In the genomic region with DNA sequence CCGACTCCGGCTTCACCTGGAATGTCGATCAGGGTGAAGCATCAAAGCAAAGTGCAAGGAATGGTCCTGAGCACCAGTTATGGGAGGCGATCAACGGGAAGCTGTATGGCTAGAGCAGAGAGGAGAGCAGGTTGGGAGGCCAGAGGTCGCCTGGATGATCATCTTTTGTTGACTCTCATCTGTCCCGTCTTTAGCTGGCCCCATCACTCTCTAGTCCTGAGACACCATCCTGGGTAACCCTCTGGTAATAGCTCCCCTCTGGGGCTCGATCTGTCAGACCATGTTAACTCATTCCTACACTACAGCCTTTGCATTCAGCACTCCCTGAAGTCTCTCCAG, we compare ENCODE assay signal across 10 mouse cellular contexts. TPM values are rescaled to one million over a fixed set of nuclear protein-coding genes. Genes with fewer than 3 reads are reported as not detected.
A peak's percentile ranks its signal among the peaks of the same experiment; 100 is the strongest.
DNase-seq lines count a peak whose midpoint lies in the region; ATAC-seq and TF ChIP-seq lines count a peak whose summit lies in the region.
"Had no signal": no experiment of that assay in that cellular context is flagged by ENCODE, and none has a peak within 500 bp of the region (broad histone marks: within the 10 kb centered on the region; RNA-seq: fewer than 3 reads in every experiment).

No protein-coding gene starts in this region.

- no peak for TF ChIP-seq CTCF in forebrain, postnatal 0 days (IDR thresholded peaks at IDR 0.05; ENCODE audit: low read depth)

- 79% methylated on average over 8 of the region's 8 CpGs for WGBS in hindbrain, embryonic 11.5 days
- 83% methylated on average over 8 of the region's 8 CpGs for WGBS in hindbrain, embryonic 10.5 days
- whole genome bisulfite sequencing in forebrain, postnatal 0 days = 67% methylated on average over 8 of the region's 8 CpGs
- WGBS in midbrain, embryonic 13.5 days = 78% methylated on average over 8 of the region's 8 CpGs

- no peaks in the 10 kb centered on the region for H3K9me3 ChIP-seq in hindbrain, embryonic 11.5 days (ENCODE audit: control insufficient read depth, low read length)
- H3K9me3 ChIP-seq in hindbrain, embryonic 10.5 days = no peaks in the 10 kb centered on the region
- H3K9me3 ChIP-seq in forebrain, postnatal 0 days (ENCODE audit: low read length) = no peaks in the 10 kb centered on the region
- H3K9me3 ChIP-seq in midbrain, embryonic 13.5 days = no peaks in the 10 kb centered on the region

- H3K4me2 ChIP-seq in hindbrain, embryonic 11.5 days (replicated peaks; ENCODE audit: low read depth, low read length) = no peak overlapping the region
- H3K4me2 ChIP-seq in forebrain, postnatal 0 days (ENCODE audit: low read depth) = peak overlapping the region; percentile 41
- peak overlapping the region; percentile 30 for H3K4me2 ChIP-seq in midbrain, embryonic 13.5 days (replicated peaks)

- 0 out of 2 replicates have a peak, but pooled peaks cover 2% of the 10 kb centered on the region for H3K27me3 ChIP-seq in hindbrain, embryonic 11.5 days (ENCODE audit: control insufficient read depth, insufficient read depth, low read length)
- no peaks in the 10 kb centered on the region; the same call in 1 of the 2 replicates for H3K27me3 ChIP-seq in hindbrain, embryonic 10.5 days (ENCODE audit: insufficient read depth, poor library complexity, severe bottlenecking)
- 0 out of 2 replicates have a peak, but pooled peaks cover 6% of the 10 kb centered on the region for H3K27me3 ChIP-seq in forebrain, postnatal 0 days (ENCODE audit: insufficient read depth, low read length)
- peaks cover 22% of the 10 kb centered on the region for H3K27me3 ChIP-seq in midbrain, embryonic 13.5 days

- no peaks in the 10 kb centered on the region for H3K36me3 ChIP-seq in hindbrain, embryonic 11.5 days (ENCODE audit: control insufficient read depth, insufficient read depth, low read length)
- H3K36me3 ChIP-seq in hindbrain, embryonic 10.5 days = no peaks in the 10 kb centered on the region
- no peaks in the 10 kb centered on the region for H3K36me3 ChIP-seq in forebrain, postnatal 0 days (ENCODE audit: insufficient read depth)
- H3K36me3 ChIP-seq in midbrain, embryonic 13.5 days = no peaks in the 10 kb centered on the region

- H3K4me3 ChIP-seq in hindbrain, embryonic 11.5 days (ENCODE audit: low read depth, low read length) = no peak overlapping the region
- no peak overlapping the region for H3K4me3 ChIP-seq in hindbrain, embryonic 10.5 days
- no peak overlapping the region for H3K4me3 ChIP-seq in forebrain, postnatal 0 days (ENCODE audit: low read depth, low read length)
- H3K4me3 ChIP-seq in midbrain, embryonic 13.5 days (replicated peaks) = no peak overlapping the region

- H3K4me1 ChIP-seq in hindbrain, embryonic 11.5 days (replicated peaks; ENCODE audit: control insufficient read depth, insufficient read depth, low read length) = 0 out of 2 replicates have a peak, but pooled peaks cover 6% of the 10 kb centered on the region
- peaks cover 33% of the 10 kb centered on the region for H3K4me1 ChIP-seq in hindbrain, embryonic 10.5 days (replicated peaks)
- H3K4me1 ChIP-seq in forebrain, postnatal 0 days (ENCODE audit: insufficient read depth) = peaks cover 15% of the 10 kb centered on the region
- H3K4me1 ChIP-seq in midbrain, embryonic 13.5 days (replicated peaks) = peaks cover 21% of the 10 kb centered on the region

- no peak for ATAC-seq in hindbrain, embryonic 11.5 days (ENCODE audit: low FRiP score)
- ATAC-seq in forebrain, postnatal 0 days = no peak
- ATAC-seq in midbrain, embryonic 13.5 days = peak; percentile 64; the same call in 1 of the 2 replicates
- no peak for ATAC-seq in megakaryocyte-erythroid progenitor cell, adult 5-6 weeks (replicated peaks; ENCODE audit: low FRiP score, low TSS enrichment, poor library complexity, severe bottlenecking)

- H3K9ac ChIP-seq in hindbrain, embryonic 11.5 days (ENCODE audit: low read depth, low read length) = no peak overlapping the region
- H3K9ac ChIP-seq in forebrain, postnatal 0 days = no peak overlapping the region
- H3K9ac ChIP-seq in midbrain, embryonic 13.5 days (replicated peaks) = no peak overlapping the region

- DNase-seq in hindbrain, embryonic 11.5 days (ENCODE audit: low spot score) = no peak
- no peak for DNase-seq in hindbrain, embryonic 10.5 days (ENCODE audit: low spot score)
- DNase-seq in R1 (ENCODE audit: low read depth, low spot score) = peak; percentile 26
- no peak for DNase-seq in forebrain, postnatal 0 days
- DNase-seq in thymus, adult 18-20 months = no peak
- DNase-seq in thymus, postnatal 0 days (ENCODE audit: low spot score) = no peak
- DNase-seq: B cell, adult 2 months; thymus, postnatal 36 days had no signal

- H3K27ac ChIP-seq in hindbrain, embryonic 11.5 days (ENCODE audit: low read depth, low read length) = 0 out of 2 replicates have a peak overlapping the region, but pooled peaks have one; percentile 45
- H3K27ac ChIP-seq in hindbrain, embryonic 10.5 days = no peak overlapping the region
- peak overlapping the region; percentile 82 for H3K27ac ChIP-seq in forebrain, postnatal 0 days (ENCODE audit: low read depth, low read length)
- peak overlapping the region; percentile 76 for H3K27ac ChIP-seq in midbrain, embryonic 13.5 days

RNA-seq across cellular contexts. Expression of a gene that starts 58.6 kb away (rescaled TPM):
- polyA plus RNA-seq in hindbrain, embryonic 11.5 days (2014; fragmentation: Nextera tagmentation; extraction: Ambion mirVana) = 58.6 and 62.5 TPM in 2 replicates
- polyA plus RNA-seq in hindbrain, embryonic 10.5 days (2016; fragmentation: Nextera tagmentation; extraction: Ambion mirVana) = 63.2 and 76.8 TPM in 2 replicates
- 49.4 and 53.6 TPM in 2 replicates for total RNA-seq in forebrain, postnatal 0 days (2014; rRNA removed)
- polyA plus RNA-seq in forebrain, postnatal 0 days (2015; fragmentation: Nextera tagmentation; extraction: Ambion mirVana) = 28.9 and 35.0 TPM in 2 replicates
- 46.6 and 49.1 TPM in 2 replicates for polyA plus RNA-seq in midbrain, embryonic 13.5 days (2015; fragmentation: Nextera tagmentation; extraction: Ambion mirVana)
- total RNA-seq in megakaryocyte-erythroid progenitor cell, adult 5-6 weeks (2014; fragmentation: Nextera tagmentation) = 70.9 and 89.0 TPM in 2 replicates
- 87.0 and 91.8 TPM in 2 replicates for total RNA-seq in megakaryocyte-erythroid progenitor cell, adult 5-6 weeks (2017)
- 41.7 and 42.7 TPM in 2 replicates for polyA plus RNA-seq in thymus, postnatal 0 days (2015; fragmentation: Nextera tagmentation; extraction: Ambion mirVana)
